Mouse (Mus musculus) thymus, adult 2 months (tissue): ENCODE measurements at regions not wholly inside any gene's neighbourhood (a gene's known extent, or its start where the extent isn't known, plus 50 kb on each side); places are given as distances from the start of the nearest gene placed in this dataset.

Source experiments
- DNase-seq: peaks from one replicate; pipeline ENCODE4 v3.0.0; 2021
- H3K27ac ChIP-seq: fragments of 200-500 bp; 2 replicates; pipeline ENCODE4 v1.5.1; 2012; ENCODE audit warnings: low read length, control low read depth; ENCODE audit not compliant: control insufficient read depth, insufficient read depth
- H3K27me3 ChIP-seq: fragments of 200-500 bp; 2 replicates; pipeline ENCODE4 v1.6.1; 2012; ENCODE audit warnings: mild to moderate bottlenecking, low read length, moderate library complexity, mixed read lengths; ENCODE audit not compliant: control insufficient read depth, insufficient read depth
- H3K36me3 ChIP-seq: fragments of 200-500 bp; 2 replicates; pipeline ENCODE4 v1.6.1; 2012; ENCODE audit warnings: mild to moderate bottlenecking, low read length, moderate library complexity; ENCODE audit not compliant: control insufficient read depth, insufficient read depth
- H3K4me1 ChIP-seq: fragments of 200-500 bp; replicated peaks from 2 replicates; pipeline ENCODE4 v1.6.1; 2012; ENCODE audit warnings: low read length; ENCODE audit not compliant: control insufficient read depth, insufficient read depth
- H3K4me3 ChIP-seq: fragments of 200-500 bp; 2 replicates; pipeline ENCODE4 v1.5.1; 2012; ENCODE audit warnings: mild to moderate bottlenecking, low read length, control low read depth, moderate library complexity; ENCODE audit not compliant: control insufficient read depth, insufficient read depth
- CTCF ChIP-seq: fragments of 200-500 bp; IDR thresholded peaks from 2 replicates; pipeline ENCODE4 v1.5.1; 2012; ENCODE audit warnings: mild to moderate bottlenecking, control low read depth, low read length, moderate library complexity, borderline replicate concordance; ENCODE audit not compliant: control insufficient read depth, poor library complexity, insufficient read depth; ENCODE audit errors: extremely low read depth
- POLR2A ChIP-seq: fragments of 200-500 bp; IDR thresholded peaks from 2 replicates; pipeline ENCODE4 v1.6.1; 2012; ENCODE audit warnings: mild to moderate bottlenecking, low read length, control low read depth, moderate library complexity; ENCODE audit not compliant: control insufficient read depth, poor library complexity, insufficient read depth; ENCODE audit errors: extremely low read depth
- WGBS: fragments of 180-500 bp; shearing (Covaris S2); methylation state at CpG from one replicate; pipeline ENCODE4 v1.1.7; 2018; 5-methylcytosine and 5-hydroxymethylcytosine counted together

- TF ChIP-seq CTCF (no peak), POLR2A (no peak)
- no peak for DNase-seq
- no peaks in the 10 kb centered on the region for H3K4me1 ChIP-seq
- WGBS, result 78% methylated on average over 4 of the region's 4 CpGs
- no peak overlapping the region for H3K27ac ChIP-seq
- no peak overlapping the region for H3K4me3 ChIP-seq
- no peaks in the 10 kb centered on the region for H3K27me3 ChIP-seq
- H3K36me3 ChIP-seq, result no peaks in the 10 kb centered on the region
These were observed 569.6 kb upstream of the Btbd3 start for GRCm38 (mm10) chr2:137686735-137687134.

- no peak overlapping the region for H3K4me3 ChIP-seq
- WGBS, result 96% methylated on average over 1 of the region's 1 CpGs
These were observed 565.3 kb upstream of the Jag1 start for GRCm38 (mm10) chr2:137681762-137682161.

GRCm38 (mm10) chr2:137663171-137663570 lies 546.7 kb upstream of the Jag1 start:
- Histone ChIP-seq H3K27me3 (no peaks in the 10 kb centered on the region), H3K27ac (no peak overlapping the region), H3K4me3 (no peak overlapping the region), H3K4me1 (no peaks in the 10 kb centered on the region), H3K36me3 (no peaks in the 10 kb centered on the region)
- WGBS, result 58% methylated on average over 2 of the region's 2 CpGs
- no peak for TF ChIP-seq CTCF
- no peak for TF ChIP-seq POLR2A
- DNase-seq, result no peak

More at GRCm38 (mm10) chr2:137681762-137682161, 565.3 kb upstream of the Jag1 start:
- no peaks in the 10 kb centered on the region for H3K36me3 ChIP-seq
- no peaks in the 10 kb centered on the region for H3K27me3 ChIP-seq
- DNase-seq, result no peak
- no peak for TF ChIP-seq CTCF
- no peaks in the 10 kb centered on the region for H3K4me1 ChIP-seq
- no peak overlapping the region for H3K27ac ChIP-seq

- no peaks in the 10 kb centered on the region for H3K36me3 ChIP-seq
- no peaks in the 10 kb centered on the region for H3K4me1 ChIP-seq
- no peak overlapping the region for H3K27ac ChIP-seq
- H3K27me3 ChIP-seq, result no peaks in the 10 kb centered on the region
- DNase-seq, result no peak
- H3K4me3 ChIP-seq, result no peak overlapping the region
- 96% methylated on average over 2 of the region's 2 CpGs for WGBS
- TF ChIP-seq CTCF (no peak), POLR2A (no peak)
These were observed 545.8 kb upstream of the Jag1 start for GRCm38 (mm10) chr2:137662216-137662615.

- Histone ChIP-seq H3K4me1 (no peaks in the 10 kb centered on the region), H3K27me3 (no peaks in the 10 kb centered on the region), H3K36me3 (no peaks in the 10 kb centered on the region), H3K27ac (no peak overlapping the region), H3K4me3 (no peak overlapping the region)
- no peak for TF ChIP-seq POLR2A
- no peak for TF ChIP-seq CTCF
- no peak for DNase-seq
- WGBS, result 88% methylated on average over 1 of the region's 1 CpGs
These were observed 544.0 kb upstream of the Jag1 start for GRCm38 (mm10) chr2:137660449-137660848.

- H3K36me3 ChIP-seq, result no peaks in the 10 kb centered on the region
- TF ChIP-seq POLR2A, result no peak
- TF ChIP-seq CTCF, result no peak
- H3K27ac ChIP-seq, result no peak overlapping the region
- H3K4me3 ChIP-seq, result no peak overlapping the region
- DNase-seq, result no peak
- no peaks in the 10 kb centered on the region for H3K4me1 ChIP-seq
- no peaks in the 10 kb centered on the region for H3K27me3 ChIP-seq
- 85% methylated on average over 3 of the region's 3 CpGs for WGBS
These were observed 537.9 kb upstream of the Jag1 start for GRCm38 (mm10) chr2:137654296-137654695.

GRCm38 (mm10) chr2:137644160-137644559 lies 527.7 kb upstream of the Jag1 start:
- Histone ChIP-seq H3K36me3 (no peaks in the 10 kb centered on the region), H3K27me3 (no peaks in the 10 kb centered on the region)
- 29% methylated on average over 2 of the region's 2 CpGs for WGBS

More at GRCm38 (mm10) chr2:137644160-137644559, 527.7 kb upstream of the Jag1 start:
- Histone ChIP-seq H3K4me1 (no peaks in the 10 kb centered on the region), H3K27ac (no peak overlapping the region), H3K4me3 (no peak overlapping the region)
- TF ChIP-seq CTCF, result no peak
- TF ChIP-seq POLR2A, result no peak
- DNase-seq, result no peak
